Mouse (Mus musculus) urinary bladder, adult 2 months (tissue): Measurements from ENCODE around the gene Sorcs2. TPM values are rescaled to one million over a fixed set of nuclear protein-coding genes. Genes with fewer than 3 reads are reported as not detected.

Source experiments
- DNase-seq: peaks from one replicate; pipeline ENCODE4 v3.0.0; 2022; ENCODE audit warnings: low spot score
- polyA plus RNA-seq: library from polyadenylated mRNA; depleted of rRNA; stranded (reverse); fragments of >200 nt; gene quantifications from 2 replicates; pipeline ENCODE4 v1.2.3, GENCODE M21; 2012

Sorcs2 gene
- polyA plus RNA-seq, 1 experiment = 15.8 TPM

DNA sequence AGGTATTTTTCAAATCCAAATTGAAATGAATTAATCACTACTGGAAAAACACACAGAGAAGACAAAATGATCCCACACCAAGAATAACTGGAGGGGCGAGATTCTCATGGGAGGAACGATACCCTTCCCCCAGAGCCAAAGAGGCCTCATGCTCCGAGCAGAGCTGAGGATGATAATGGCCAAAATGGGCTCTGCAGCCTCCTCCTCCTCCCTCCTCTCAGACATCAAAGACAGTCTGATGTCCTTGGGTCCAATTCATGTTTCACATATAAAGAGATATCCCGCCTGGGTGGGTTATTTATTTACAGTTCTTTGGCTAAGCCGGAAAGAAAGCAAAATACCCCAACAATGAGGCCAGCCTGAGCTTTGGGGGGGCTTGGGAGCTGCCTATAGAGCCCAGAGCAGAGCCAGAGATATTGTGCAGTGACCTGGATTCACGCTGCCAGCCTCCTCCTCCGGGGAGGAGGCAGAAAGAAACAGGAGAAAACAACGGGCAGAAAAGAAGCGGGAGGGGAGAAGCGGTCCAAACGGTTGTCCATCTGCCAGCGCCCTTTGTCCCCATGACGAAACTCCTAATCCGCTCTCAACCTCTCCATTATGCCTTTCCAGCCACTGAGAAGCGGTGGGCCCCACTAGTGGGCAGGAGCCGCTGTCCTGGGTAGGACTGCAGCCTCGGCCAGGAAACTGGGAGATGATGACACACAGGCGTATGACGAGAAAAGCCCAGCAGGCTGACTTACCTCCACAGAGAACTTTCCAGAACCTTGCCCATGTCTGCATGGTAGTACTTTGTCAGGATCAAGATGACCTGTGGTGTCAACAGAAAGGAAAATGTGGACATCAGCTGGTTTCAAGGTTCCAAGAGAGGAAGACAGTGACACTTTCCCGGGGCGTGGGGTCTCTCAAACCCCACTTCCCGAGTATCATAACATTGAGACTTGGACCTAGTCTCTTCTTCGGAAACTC, 169.3 kb downstream of the Sorcs2 start:
- no peak for DNase-seq

DNA sequence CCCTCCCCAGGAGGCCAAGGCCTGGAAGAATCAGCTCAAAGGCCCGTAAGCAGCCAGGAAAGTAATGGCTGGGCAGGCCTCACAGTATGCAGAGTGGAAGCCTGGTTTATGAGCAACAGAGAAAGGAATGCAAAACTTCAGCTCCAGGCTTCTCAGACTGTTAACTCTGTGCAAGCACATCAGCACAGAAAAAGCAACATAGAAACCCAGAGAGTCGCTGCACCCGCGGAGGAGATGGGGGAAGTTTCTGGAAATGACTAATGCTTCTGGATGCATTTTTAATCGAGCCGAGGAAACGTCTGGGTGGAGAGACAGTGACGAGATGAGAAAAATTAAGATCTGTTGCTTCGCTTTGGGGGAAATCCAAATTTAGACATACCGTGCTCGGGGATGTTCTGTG, 171.6 kb downstream of the Sorcs2 start:
- DNase-seq = no peak

DNA sequence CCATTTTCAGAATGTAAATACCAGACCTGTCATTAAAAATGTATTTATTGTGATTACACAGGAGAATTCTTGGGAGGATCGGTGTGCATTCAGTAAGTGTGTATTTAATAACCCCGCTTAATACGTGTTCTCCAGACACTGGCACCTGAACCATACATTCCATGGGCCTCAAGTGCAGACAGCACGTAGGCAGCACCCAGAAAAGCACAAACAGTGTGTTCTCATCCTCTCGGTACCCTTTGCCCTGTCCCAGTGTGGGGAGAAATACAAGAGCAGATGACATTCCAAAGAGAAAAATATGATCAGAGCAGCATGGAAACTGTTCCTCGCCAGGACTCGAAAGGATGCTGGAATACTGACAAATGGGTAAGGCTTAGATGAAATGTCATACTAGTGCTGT, 172.1 kb downstream of the Sorcs2 start:
- DNase-seq = no peak

DNA sequence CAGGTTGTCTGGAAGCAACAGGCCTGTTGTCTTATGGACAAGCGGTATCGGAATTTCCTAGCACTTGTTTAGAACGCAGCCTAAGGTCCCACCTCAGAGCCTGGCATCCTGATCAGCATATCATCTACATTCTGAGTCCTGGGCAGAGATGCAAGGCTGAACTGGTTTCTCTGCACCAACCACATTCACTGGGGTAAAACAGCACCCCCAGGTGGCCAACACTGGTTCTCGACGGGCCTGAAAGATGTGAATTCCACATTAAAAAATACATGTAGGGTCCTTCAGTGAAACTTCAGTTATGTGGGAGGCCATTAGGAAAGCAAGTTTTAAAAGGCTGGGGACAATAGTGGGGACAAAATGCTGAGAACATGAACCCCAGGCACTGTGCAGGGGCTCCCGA, 174.2 kb downstream of the Sorcs2 start:
- no peak for DNase-seq

DNA sequence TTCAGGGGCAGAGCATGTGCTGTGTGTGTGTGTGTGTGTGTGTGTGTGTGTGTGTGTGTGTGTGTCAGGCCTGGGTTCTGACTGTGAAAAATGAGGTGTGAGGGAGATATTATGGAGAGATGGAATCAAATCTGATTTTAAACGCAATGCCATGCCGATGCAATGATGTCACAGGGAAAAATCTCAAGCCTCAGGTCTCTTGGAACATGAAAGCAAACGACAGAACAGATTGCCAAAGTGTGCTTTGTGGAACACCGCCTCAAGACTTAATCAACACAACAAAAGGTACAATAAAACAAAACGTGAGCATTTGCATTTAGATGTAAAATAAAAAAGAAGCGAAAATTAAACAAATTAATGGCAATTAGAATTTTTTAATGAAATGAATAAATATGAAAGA, 177.3 kb downstream of the Sorcs2 start:
- no peak for DNase-seq

DNA sequence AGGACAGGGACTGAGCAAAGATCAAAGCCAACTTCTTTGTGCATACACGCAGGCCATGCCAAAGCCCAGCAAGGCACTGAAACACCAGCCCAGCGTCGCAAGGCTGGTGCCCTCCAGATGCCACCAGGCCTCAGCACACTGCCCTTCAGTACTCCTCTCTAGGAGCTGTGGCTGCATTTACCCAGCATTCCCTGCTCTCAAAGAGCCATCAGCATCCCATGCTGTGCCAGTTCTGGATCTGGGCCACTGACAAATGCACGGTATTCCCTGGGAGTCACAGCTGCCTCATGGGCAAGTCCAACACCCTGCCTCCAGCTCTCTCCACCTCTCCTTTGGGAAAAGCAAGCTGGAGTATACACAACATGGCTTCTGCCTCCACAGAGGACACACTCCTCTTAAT, 177.8 kb downstream of the Sorcs2 start:
- DNase-seq = no peak

DNA sequence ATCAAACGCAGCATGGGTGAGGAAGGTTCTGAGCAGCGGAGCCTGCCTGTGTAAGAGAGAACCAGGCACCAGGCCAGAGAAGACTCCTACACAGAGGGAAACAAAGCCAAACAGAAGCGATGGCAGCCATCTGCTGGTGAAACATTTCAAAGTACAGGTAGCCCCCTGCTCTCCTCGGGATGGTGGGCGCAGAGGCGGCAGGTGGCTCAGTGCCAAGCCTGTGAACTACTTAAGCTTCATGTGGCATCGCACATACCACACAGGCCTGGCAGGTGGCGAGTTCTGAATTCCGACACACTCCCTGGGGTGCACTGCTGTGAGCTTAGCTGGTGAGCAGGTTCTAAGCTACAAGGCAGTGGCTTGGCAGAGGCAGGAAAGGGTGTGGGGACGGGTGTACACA, 184.6 kb downstream of the Sorcs2 start:
- no peak for DNase-seq

DNA sequence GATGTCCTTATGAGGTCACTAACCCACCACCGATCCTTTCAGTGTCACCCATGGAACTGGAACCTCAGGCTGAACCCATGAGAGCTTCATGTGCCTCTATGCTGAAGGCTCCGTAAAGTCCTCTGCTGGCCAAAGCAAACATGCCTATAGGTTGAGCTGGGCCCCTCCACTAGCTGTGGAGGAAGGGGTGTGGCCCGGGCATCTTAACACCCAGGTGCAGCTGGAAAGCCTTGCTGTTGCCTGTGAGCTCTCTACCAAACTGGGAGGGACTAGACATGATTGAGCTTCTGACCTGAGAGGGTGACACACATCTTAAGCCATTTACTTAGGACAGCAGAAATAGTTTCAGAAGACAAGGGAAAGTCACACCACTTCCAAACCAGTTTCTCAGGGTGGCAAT, 189.1 kb downstream of the Sorcs2 start:
- DNase-seq = no peak

DNA sequence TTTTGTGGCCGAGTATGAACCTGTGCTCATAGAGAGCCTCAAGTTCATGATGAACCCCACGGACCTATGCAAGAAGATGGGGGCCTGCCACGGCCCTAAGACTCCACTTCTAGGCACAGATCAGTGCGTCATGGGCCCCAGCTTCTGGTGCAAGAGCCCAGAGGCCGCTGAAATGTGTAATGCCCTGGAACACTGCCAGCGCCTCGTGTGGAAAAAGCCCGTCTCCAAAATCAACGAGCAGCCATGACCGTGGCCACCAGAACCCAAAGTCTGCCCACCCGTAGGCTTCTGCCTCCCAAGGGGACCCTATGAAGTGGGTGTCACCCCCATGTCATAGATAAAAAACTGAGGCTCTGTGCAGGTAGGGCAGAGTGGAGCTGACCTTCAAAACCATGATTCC, 192.5 kb downstream of the Sorcs2 start:
- DNase-seq = no peak

DNA sequence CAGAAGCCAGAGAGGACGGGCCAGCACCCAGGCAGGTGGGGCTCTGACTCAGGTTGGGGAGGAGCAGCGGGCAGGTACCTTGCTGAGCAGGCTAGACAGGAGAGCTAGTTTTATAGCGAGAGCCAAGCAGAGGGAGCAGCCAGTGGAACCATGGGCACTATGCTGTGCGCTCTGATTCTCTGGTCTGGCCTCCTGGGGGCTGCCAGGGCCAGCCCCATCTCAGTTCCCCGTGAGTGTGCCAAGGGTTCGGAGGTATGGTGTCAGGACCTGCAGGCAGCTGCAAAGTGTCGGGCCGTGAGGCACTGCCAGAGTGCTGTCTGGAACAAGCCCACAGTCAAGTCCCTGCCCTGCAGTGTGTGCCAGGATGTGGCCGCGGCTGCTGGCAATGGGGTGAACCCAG, 194.0 kb downstream of the Sorcs2 start, which contains the start of gene Psapl1:
TSS of gene Psapl1 (plus strand) at position 106 of the 400 bp plus-strand sequence.
- DNase-seq = peak; percentile 46

DNA sequence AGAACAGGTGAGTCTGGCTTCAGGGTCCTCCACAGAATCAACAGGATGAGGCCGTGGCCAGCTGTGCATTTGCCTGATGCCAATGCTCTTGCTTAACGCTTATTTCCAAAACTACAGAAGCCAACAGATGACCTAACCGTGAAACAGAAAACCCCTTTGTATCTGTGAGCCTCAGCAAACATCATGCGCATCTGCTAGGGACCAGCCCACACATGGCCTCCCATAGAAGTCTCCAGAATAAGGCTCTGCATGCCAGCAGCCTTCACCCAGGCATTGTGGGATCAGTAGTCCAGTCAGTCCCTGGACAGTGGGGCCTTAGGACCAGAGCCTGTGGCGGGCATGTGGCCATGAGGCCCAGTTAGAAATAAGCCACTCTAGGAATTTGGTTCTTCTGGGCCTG, 194.5 kb downstream of the Sorcs2 start:
- no peak for DNase-seq

DNA sequence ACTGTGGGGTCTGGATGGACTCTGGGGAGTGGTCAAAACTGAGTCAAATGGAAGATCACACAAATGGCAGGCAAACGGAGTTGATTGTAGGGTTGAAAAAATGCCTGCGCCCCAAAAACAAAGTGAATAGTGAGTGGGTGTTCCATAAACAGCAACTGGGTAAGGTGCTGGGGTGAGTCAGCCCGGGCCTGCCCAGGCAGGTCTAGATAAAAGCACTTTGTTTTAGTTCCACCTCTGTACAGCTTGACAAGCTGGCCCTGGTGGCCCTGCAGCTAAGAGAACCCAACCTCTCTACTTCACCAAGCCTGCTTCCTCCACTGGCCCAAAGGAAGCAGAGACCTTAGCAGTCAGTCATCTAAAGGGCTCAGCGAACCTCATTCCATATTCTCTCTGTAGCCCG, 195.2 kb downstream of the Sorcs2 start:
- no peak for DNase-seq

DNA sequence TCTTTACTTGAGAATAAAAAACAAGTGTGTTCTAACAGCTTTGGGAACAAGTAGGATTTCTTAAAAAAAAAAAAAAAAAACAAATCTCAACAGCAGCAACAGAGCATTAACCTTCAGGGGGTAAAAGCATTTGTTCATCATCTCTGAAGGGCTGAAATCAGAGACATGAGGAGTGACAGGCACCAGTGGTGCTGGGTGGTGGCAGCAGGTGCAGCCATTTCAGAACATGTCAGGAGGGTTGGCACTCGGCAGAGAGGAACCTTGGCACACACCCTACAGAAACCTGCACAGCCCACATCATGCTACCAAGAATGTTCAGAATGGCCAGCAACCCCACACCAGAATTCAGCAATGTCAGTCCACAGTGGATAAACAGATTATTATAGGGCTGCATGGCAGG, 198.4 kb downstream of the Sorcs2 start:
- DNase-seq = no peak

DNA sequence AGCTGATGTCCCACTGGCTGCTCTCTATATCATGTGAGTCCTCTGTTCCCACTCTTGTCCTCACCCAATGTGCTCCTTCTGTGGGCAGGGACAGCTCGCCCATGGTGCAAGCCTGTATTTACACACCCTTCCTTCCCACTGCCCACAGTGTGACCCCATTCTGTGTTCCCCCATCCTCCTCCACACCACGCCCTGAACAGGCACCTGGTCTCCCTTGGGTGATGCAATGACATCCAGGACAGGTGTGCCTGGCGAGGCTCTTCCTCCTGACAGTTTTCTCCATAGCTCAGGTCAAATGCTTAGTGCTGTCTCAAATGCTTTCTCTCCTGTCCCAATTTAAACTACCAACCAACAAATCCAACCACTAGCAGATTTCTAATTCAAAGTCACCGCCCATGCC, 202.5 kb downstream of the Sorcs2 start:
- DNase-seq = no peak

DNA sequence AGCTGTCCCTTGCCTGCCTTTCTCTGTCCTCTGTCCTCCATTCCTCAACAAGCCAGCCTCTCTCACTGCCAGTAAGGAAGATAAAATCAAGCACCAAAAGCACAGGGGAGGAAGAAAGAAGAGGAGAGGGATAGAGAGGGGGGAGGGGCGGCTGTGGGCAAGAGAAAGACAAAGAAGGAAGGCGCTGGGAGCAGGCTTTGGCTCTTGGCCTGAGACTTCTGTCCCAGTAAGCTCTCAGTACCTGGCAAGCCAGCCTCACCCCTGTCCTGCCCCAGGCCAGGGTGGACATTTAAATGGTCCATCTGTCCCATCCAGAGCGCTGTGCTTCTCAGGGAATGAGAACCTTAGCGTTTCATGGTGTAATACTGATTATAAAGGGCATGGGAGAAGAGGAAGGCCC, 203.3 kb downstream of the Sorcs2 start:
- no peak for DNase-seq

DNA sequence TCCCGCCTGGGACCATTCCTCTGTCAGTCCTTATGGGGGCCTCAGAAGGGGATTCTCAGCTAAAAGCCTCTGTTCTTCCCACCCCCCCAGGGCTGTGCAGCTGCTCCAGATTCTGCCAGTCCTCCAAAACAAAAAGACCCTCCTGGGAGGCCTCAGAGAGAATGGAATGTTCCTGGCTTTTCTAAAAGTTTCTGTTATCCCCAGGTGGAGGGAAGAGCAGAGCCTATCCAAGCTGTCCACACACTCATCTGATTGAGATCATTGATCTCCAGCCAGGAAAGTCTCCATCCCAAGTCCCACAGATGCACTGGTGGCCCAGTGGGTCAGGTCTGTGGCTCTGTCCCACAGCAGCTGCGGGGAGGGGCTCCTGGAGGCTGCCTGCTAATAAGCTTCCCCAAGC, 205.3 kb downstream of the Sorcs2 start:
- DNase-seq = no peak

DNA sequence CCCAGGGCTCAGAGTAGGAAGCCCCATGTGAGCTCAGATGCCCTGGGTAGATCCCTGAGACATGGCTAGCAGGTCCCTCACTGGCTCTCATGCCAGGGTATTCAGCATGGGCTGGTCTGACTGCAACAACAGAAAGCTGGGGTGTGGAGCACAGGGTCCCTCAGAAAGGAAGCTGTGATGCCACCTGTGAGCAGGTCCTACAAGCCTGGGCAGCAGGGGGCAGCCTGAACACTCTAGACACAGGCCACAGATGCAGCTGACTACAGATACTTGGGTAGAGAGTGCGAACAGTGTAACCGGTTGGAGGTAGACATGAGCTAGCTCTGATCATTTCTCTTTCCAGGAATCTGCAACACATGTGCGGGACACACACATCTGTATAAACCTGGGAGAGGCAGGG, 206.1 kb downstream of the Sorcs2 start:
- no peak for DNase-seq

DNA sequence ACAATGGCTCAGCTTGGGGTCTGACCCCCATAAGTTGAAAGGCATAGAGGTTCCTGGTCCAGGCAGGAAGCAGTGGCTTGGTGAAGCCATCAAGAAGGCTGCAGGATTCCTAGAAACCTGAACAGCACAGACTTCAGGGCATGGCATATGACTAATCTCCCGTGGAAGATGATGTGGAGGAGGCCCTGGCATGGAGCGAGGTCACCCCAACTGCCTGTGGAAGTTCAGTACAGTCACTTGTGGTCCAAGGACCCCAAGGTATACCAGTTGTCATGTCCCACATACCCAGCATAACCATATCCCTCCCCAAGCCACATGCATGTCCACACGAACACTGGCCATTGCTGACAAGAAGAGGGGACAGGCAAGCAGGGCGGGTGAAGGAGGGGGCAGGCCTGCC, 206.7 kb downstream of the Sorcs2 start:
- no peak for DNase-seq

DNA sequence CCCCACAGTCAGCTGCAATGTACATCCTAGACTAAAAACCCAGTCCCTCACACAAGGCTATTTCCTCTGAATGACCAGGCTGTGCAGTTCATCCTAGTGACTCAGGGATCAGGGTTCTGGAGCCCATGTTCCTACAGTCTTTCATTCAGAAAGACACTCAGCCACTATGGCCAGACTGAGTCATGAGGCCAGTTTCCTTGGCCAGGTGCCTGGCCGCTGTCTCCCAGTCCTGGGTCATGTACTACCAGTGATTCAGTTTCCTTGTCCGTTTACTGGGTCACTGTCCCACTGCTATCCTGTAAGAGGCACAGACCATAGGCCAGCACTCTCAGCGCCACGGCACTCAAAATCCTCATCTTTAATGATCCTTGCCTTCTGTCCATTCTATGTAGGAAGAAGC, 209.6 kb downstream of the Sorcs2 start:
- DNase-seq = no peak

DNA sequence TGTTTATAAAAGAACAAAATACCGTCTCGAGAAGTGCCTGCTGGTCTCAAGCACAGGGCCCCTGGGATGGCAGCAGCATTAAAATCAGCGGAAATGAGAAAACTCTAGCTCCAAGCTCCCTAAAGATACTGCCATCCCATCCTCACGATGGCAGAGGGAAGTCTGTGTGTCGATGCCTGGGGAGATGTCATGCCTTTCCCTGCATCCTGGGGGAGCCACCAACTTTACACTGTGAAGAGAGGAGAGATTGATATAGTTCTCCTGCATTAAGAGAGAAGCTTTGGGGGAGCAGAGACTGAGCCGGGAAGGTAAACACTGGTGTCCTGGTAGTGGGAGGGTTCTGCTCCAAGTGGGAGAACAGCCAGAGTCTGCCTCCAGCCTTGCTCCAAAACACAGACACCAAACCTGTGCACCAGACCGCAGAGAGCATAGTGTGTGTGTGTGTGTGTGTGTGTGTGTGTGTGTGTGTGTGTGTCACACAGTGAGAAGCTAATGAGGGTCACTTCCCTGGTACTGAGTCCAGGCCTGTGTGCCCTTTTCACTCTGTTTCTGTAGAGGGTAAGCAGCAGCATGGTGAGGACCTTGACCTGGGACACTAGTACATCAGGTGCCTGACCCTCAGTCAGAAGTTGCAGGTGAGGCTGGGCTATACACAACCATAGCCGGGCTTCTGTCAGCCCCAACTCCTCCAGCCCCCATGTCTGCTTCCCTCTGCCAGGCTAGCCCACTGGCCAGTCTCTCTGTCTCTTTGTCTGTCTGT, 211.5 kb downstream of the Sorcs2 start:
- no peak for DNase-seq

DNA sequence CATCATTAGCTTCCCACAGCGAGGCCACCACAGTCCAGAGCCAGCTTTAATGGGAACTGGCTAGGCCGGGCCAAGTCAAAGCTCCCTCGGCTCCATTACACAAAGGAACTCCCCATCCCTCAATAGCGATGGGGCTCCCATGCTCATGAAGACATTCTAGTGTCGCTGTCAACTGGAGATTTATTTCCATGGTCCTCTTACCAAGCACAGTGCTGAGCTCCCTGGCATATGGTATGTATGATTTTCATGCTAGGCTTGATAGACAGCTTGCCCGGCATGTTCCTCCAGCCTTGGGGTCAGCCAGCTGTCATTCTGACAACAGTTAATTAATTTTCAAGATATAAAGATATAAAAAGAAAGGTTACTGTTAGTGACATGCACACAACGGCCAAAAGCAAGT, 215.6 kb downstream of the Sorcs2 start:
- no peak for DNase-seq

DNA sequence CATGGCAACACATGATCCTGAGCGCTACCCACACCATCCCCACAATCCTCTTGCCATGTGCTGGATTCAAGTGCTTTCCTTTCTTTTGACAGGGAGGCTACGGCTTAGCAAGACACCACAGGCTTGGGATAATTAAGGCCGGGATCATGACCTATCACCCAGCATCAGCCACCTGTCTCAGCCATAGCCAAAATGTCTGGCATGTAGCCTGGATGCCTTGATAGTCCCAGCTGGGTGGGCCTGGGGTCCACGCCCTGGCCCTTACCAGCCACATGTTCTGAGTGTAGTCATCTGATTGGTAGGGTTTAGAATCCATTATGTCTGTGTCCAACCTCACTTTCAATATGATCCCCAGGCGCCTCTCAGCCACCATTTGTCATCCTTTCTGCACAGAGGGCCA, 218.2 kb downstream of the Sorcs2 start:
- DNase-seq = no peak

DNA sequence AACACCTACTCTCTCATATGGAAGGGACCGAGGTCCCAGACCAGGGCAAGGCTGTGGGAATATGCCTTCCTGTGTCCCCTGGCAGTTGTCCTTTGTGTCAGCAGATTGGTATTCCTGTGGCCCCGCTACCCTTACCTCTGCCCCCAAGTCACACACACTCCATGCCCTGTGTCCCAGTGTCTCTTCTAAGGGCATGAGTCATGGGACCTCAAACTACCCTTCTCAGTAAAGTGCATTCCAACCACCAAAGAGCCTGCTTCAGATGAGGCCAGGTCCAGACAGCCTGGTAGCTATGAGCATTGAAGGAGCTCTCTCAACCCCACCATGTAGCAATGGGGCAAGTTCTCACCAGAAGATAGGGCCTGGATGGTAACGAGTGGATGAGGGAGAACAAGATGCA, 219.2 kb downstream of the Sorcs2 start:
- DNase-seq = no peak
